Comparison of ENCODE assay signal across 15 mouse cellular contexts in the genomic region with DNA sequence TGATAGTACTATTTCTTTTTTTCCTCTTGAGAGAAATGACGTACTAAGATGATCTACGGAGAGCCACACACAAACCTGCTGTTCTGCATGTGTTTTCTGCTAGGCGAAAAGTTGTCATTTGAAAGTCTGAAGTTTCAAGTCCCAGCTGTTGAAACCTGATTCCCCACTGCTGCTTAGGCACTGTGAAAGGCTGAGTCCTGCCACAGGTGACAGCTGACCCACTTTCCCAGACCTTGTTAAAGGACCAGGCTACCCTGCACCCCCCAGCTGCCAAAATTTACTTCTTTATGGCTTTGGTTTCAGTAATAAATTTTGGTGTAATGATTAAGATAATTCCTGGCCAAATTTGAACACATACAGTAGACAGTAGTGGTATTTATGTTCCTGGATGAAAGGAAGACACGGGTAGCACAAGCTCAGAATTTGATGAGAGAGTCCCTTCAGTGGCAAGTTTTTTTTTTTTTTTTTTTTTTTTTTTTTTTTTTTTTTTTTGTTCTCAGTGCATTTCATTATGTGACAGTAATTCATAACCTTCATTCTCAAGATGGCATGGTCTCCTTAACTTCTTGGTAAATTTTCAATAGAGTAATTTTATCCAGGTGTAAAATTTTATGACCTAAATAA. TPM values are rescaled to one million over a fixed set of nuclear protein-coding genes. Genes with fewer than 3 reads are reported as not detected.
DNase-seq lines count a peak whose midpoint lies in the region; ATAC-seq lines count a peak whose summit lies in the region.
"Had no signal": no experiment of that assay in that cellular context is flagged by ENCODE, and none has a peak within 500 bp of the region (broad histone marks: within the 10 kb centered on the region; RNA-seq: fewer than 3 reads in every experiment).

No protein-coding gene starts in this region.

- 64% methylated on average over 4 of the region's 4 CpGs for WGBS in intestine, embryonic 16.5 days
- WGBS in intestine, embryonic 15.5 days, result 52% methylated on average over 4 of the region's 4 CpGs
- WGBS in embryonic facial prominence, embryonic 15.5 days, result 32% methylated on average over 4 of the region's 4 CpGs

- peak; percentile 61; the same call in 1 of the 2 replicates for ATAC-seq in intestine, embryonic 16.5 days
- no peak for ATAC-seq in intestine, embryonic 15.5 days
- peak; percentile 54; the same call in 1 of the 2 replicates for ATAC-seq in embryonic facial prominence, embryonic 15.5 days (ENCODE audit: insufficient number of reproducible peaks, low FRiP score, low TSS enrichment, low read depth)
- ATAC-seq: forebrain, embryonic 15.5 days; midbrain, embryonic 16.5 days had no signal

- H3K36me3 ChIP-seq in intestine, embryonic 16.5 days (ENCODE audit: control insufficient read depth, insufficient read depth, low read length), result no peaks in the 10 kb centered on the region
- no peaks in the 10 kb centered on the region for H3K36me3 ChIP-seq in intestine, embryonic 15.5 days
- H3K36me3 ChIP-seq in embryonic facial prominence, embryonic 15.5 days, result no peaks in the 10 kb centered on the region
- H3K36me3 ChIP-seq: heart, embryonic 10.5 days; neural tube, embryonic 12.5 days had no signal

- no peak overlapping the region for H3K9ac ChIP-seq in intestine, embryonic 16.5 days (ENCODE audit: low read depth, low read length)
- H3K9ac ChIP-seq in intestine, embryonic 15.5 days, result no peak overlapping the region
- no peak overlapping the region for H3K9ac ChIP-seq in embryonic facial prominence, embryonic 15.5 days
- H3K9ac ChIP-seq: forebrain, embryonic 15.5 days; neural tube, embryonic 12.5 days had no signal

- no peak overlapping the region for H3K4me2 ChIP-seq in intestine, embryonic 16.5 days (ENCODE audit: low read depth, low read length)
- no peak overlapping the region for H3K4me2 ChIP-seq in intestine, embryonic 15.5 days (replicated peaks)
- H3K4me2 ChIP-seq in embryonic facial prominence, embryonic 15.5 days (replicated peaks), result no peak overlapping the region
- H3K4me2 ChIP-seq: forebrain, embryonic 15.5 days; neural tube, embryonic 12.5 days had no signal

- DNase-seq in embryo, embryonic 10.5 days (ENCODE audit: low spot score), result peak; percentile 64
- DNase-seq in mesoderm, embryonic 11.5 days (ENCODE audit: low read depth, low spot score), result peak; percentile 46
- no peak for DNase-seq in frontal cortex, postnatal 36 days (ENCODE audit: low spot score in 2 of 2)
- no peak for DNase-seq in right cerebral cortex, adult 18-20 months
- DNase-seq: adrenal gland, postnatal 25 days; cerebellum, postnatal 14 days; kidney, adult 11 months; lung, postnatal 4 days had no signal

- no peaks in the 10 kb centered on the region for H3K27me3 ChIP-seq in intestine, embryonic 16.5 days (replicated peaks; ENCODE audit: control insufficient read depth, insufficient read depth, low read length)
- no peaks in the 10 kb centered on the region for H3K27me3 ChIP-seq in intestine, embryonic 15.5 days (replicated peaks)
- no peaks in the 10 kb centered on the region for H3K27me3 ChIP-seq in embryonic facial prominence, embryonic 15.5 days
- H3K27me3 ChIP-seq: forebrain, embryonic 15.5 days; neural tube, embryonic 12.5 days had no signal

- H3K4me1 ChIP-seq in intestine, embryonic 16.5 days (ENCODE audit: control insufficient read depth, insufficient read depth, low read length), result peaks cover 7% of the 10 kb centered on the region; the same call in 1 of the 2 replicates
- H3K4me1 ChIP-seq in intestine, embryonic 15.5 days (replicated peaks), result no peaks in the 10 kb centered on the region; the same call in 1 of the 2 replicates
- peaks cover 17% of the 10 kb centered on the region; the same call in 1 of the 2 replicates for H3K4me1 ChIP-seq in embryonic facial prominence, embryonic 15.5 days

- H3K4me3 ChIP-seq in intestine, embryonic 16.5 days (ENCODE audit: low read length), result no peak overlapping the region
- H3K4me3 ChIP-seq in intestine, embryonic 15.5 days (replicated peaks), result no peak overlapping the region
- no peak overlapping the region for H3K4me3 ChIP-seq in embryonic facial prominence, embryonic 15.5 days (replicated peaks)
- H3K4me3 ChIP-seq: forebrain, embryonic 15.5 days; heart, embryonic 10.5 days; neural tube, embryonic 12.5 days had no signal

- H3K27ac ChIP-seq in intestine, embryonic 16.5 days (ENCODE audit: low read length), result no peak overlapping the region
- no peak overlapping the region for H3K27ac ChIP-seq in intestine, embryonic 15.5 days
- H3K27ac ChIP-seq in embryonic facial prominence, embryonic 15.5 days (replicated peaks), result no peak overlapping the region
- H3K27ac ChIP-seq: forebrain, embryonic 15.5 days; heart, embryonic 10.5 days; neural tube, embryonic 12.5 days had no signal

- no peaks in the 10 kb centered on the region; the same call in 1 of the 2 replicates for H3K9me3 ChIP-seq in intestine, embryonic 16.5 days (ENCODE audit: control insufficient read depth, low read length)
- no peaks in the 10 kb centered on the region for H3K9me3 ChIP-seq in intestine, embryonic 15.5 days
- no peaks in the 10 kb centered on the region for H3K9me3 ChIP-seq in embryonic facial prominence, embryonic 15.5 days (replicated peaks)
- H3K9me3 ChIP-seq: forebrain, embryonic 15.5 days; heart, embryonic 10.5 days; neural tube, embryonic 12.5 days had no signal

RNA-seq across cellular contexts. Expression of a gene that starts 52.0 kb away (rescaled TPM):
- polyA plus RNA-seq in intestine, embryonic 16.5 days (2015; fragmentation: Nextera tagmentation; extraction: Ambion mirVana), result 33.6 and 35.0 TPM in 2 replicates
- polyA plus RNA-seq in intestine, embryonic 15.5 days (2015; fragmentation: Nextera tagmentation; extraction: Ambion mirVana), result 43.8 and 47.5 TPM in 2 replicates
- 82.8 and 84.5 TPM in 2 replicates for polyA plus RNA-seq in embryonic facial prominence, embryonic 15.5 days (2015; fragmentation: Nextera tagmentation; extraction: Ambion mirVana)

Comparison
In these comparisons a context has a peak if more than half of its experiments do, and no peak if none do; other contexts are left out.
1. DNase-seq: peak in embryo, embryonic 10.5 days (single experiment) and mesoderm, embryonic 11.5 days (single experiment); none in frontal cortex, postnatal 36 days (0 of 2) and right cerebral cortex, adult 18-20 months (single experiment).